Mouse (Mus musculus) limb, embryonic 15.5 days (tissue): Measurements from ENCODE around the gene Wt1. TPM values are rescaled to one million over a fixed set of nuclear protein-coding genes. Genes with fewer than 3 reads are reported as not detected.

Source experiments
- ATAC-seq: fragments of 200-750 bp; cut with Nextera tagmentation; 2 replicates; pipeline ENCODE4 v1.8.0; 2017; ENCODE audit warnings: low read depth, moderate TSS enrichment; ENCODE audit not compliant: insufficient number of reproducible peaks, low FRiP score, low TSS enrichment
- H3K27ac ChIP-seq: fragments of 300-500 bp; sonication (generic); 2 replicates; pipeline ENCODE4 v1.5.1; 2015; ENCODE audit warnings: moderate library complexity, mild to moderate bottlenecking, inconsistent platforms
- H3K27me3 ChIP-seq: fragments of 300-500 bp; sonication (generic); 2 replicates; pipeline ENCODE4 v1.6.1; 2015; ENCODE audit warnings: inconsistent platforms
- H3K36me3 ChIP-seq: fragments of 300-500 bp; sonication (generic); 2 replicates; pipeline ENCODE4 v1.6.1; 2015; ENCODE audit warnings: inconsistent platforms
- H3K4me1 ChIP-seq: fragments of 300-500 bp; sonication (generic); 2 replicates; pipeline ENCODE4 v1.6.1; 2015; ENCODE audit warnings: inconsistent platforms
- H3K4me2 ChIP-seq: fragments of 300-500 bp; sonication (generic); 2 replicates; pipeline ENCODE4 v1.6.1; 2015; ENCODE audit warnings: mild to moderate bottlenecking, inconsistent platforms
- H3K4me3 ChIP-seq: fragments of 300-500 bp; sonication (generic); 2 replicates; pipeline ENCODE4 v1.5.1; 2015; ENCODE audit warnings: mild to moderate bottlenecking, inconsistent platforms
- H3K9ac ChIP-seq: fragments of 300-500 bp; sonication (generic); 2 replicates; pipeline ENCODE4 v1.6.1; 2015; ENCODE audit warnings: inconsistent platforms
- H3K9me3 ChIP-seq: fragments of 300-500 bp; sonication (generic); 2 replicates; pipeline ENCODE4 v1.6.1; 2016; ENCODE audit warnings: inconsistent platforms
- WGBS: fragments of 180-500 bp; shearing (Covaris S2); methylation state at CpG from one replicate; pipeline ENCODE4 v1.1.7; 2015; 5-methylcytosine and 5-hydroxymethylcytosine counted together
- polyA plus RNA-seq: library from polyadenylated mRNA; unstranded; fragments of >200 nt; fragmentation: Nextera tagmentation; extraction: Ambion mirVana; gene quantifications from 2 replicates; pipeline ENCODE4 v1.2.1, GENCODE M21; 2015

The Wt1 gene
- polyA plus RNA-seq, result 0.51 and 1.1 TPM in 2 replicates

- Histone ChIP-seq H3K36me3 (no peaks in the 10 kb centered on the region), H3K9ac (no peak within 1 kb of the TSS), H3K4me3 (peak within 1 kb of the TSS; percentile 30)
These were observed at the start of gene Wt1 for GRCm38 (mm10) chr2:105126279-105126678. Wt1 (plus strand) TSS chr2:105126529.

GRCm38 (mm10) chr2:105077151-105077550, 49.2 kb upstream of the Wt1 start:
- no peak overlapping the region for H3K27ac ChIP-seq
- ATAC-seq, result no peak

More at GRCm38 (mm10) chr2:105126279-105126678, at the start of gene Wt1:
- no peak within 1 kb of the TSS for H3K27ac ChIP-seq
- no peaks in the 10 kb centered on the region for H3K9me3 ChIP-seq
- WGBS, result 1% methylated on average over 21 of the region's 25 CpGs
- peaks cover 39% of the 10 kb centered on the region for H3K4me1 ChIP-seq
- peak within 1 kb of the TSS; percentile 52 for H3K4me2 ChIP-seq
- ATAC-seq, result peak; percentile 40; the same call in 1 of the 2 replicates
- peaks cover 93% of the 10 kb centered on the region for H3K27me3 ChIP-seq

GRCm38 (mm10) chr2:105082256-105082790, 44.0 kb upstream of the Wt1 start:
- no peak for ATAC-seq
- H3K27me3 ChIP-seq, result no peaks in the 10 kb centered on the region
- H3K36me3 ChIP-seq, result no peaks in the 10 kb centered on the region
- no peaks in the 10 kb centered on the region for H3K4me1 ChIP-seq
- WGBS, result 39% methylated on average over 9 of the region's 9 CpGs
- no peak overlapping the region for H3K27ac ChIP-seq
- no peaks in the 10 kb centered on the region for H3K9me3 ChIP-seq
- no peak overlapping the region for H3K9ac ChIP-seq
- H3K4me2 ChIP-seq, result no peak overlapping the region
- no peak overlapping the region for H3K4me3 ChIP-seq

More at GRCm38 (mm10) chr2:105077151-105077550, 49.2 kb upstream of the Wt1 start:
- 67% methylated on average over 7 of the region's 7 CpGs for WGBS
- no peak overlapping the region for H3K9ac ChIP-seq
- no peaks in the 10 kb centered on the region for H3K36me3 ChIP-seq
- no peaks in the 10 kb centered on the region for H3K9me3 ChIP-seq
- H3K4me3 ChIP-seq, result no peak overlapping the region
- no peaks in the 10 kb centered on the region for H3K27me3 ChIP-seq
- H3K4me2 ChIP-seq, result no peak overlapping the region
- no peaks in the 10 kb centered on the region for H3K4me1 ChIP-seq

GRCm38 (mm10) chr2:105084035-105084434, 42.3 kb upstream of the Wt1 start:
- WGBS, result 75% methylated on average over 4 of the region's 4 CpGs

GRCm38 (mm10) chr2:105086081-105086480, 40.2 kb upstream of the Wt1 start:
- Histone ChIP-seq H3K4me3 (no peak overlapping the region), H3K9ac (no peak overlapping the region), H3K36me3 (no peaks in the 10 kb centered on the region), H3K27me3 (no peaks in the 10 kb centered on the region), H3K27ac (no peak overlapping the region), H3K4me1 (peaks cover 20% of the 10 kb centered on the region), H3K4me2 (no peak overlapping the region), H3K9me3 (no peaks in the 10 kb centered on the region)
- no peak for ATAC-seq
- WGBS, result 90% methylated on average over 3 of the region's 3 CpGs

More at GRCm38 (mm10) chr2:105084035-105084434, 42.3 kb upstream of the Wt1 start:
- no peak for ATAC-seq
- Histone ChIP-seq H3K9me3 (no peaks in the 10 kb centered on the region), H3K4me2 (no peak overlapping the region), H3K27me3 (no peaks in the 10 kb centered on the region), H3K36me3 (no peaks in the 10 kb centered on the region), H3K4me3 (no peak overlapping the region), H3K9ac (no peak overlapping the region), H3K4me1 (peaks cover 5% of the 10 kb centered on the region), H3K27ac (no peak overlapping the region)

GRCm38 (mm10) chr2:105088005-105088404, 38.3 kb upstream of the Wt1 start:
- Histone ChIP-seq H3K27me3 (no peaks in the 10 kb centered on the region), H3K4me1 (peaks cover 21% of the 10 kb centered on the region), H3K27ac (no peak overlapping the region), H3K9me3 (no peaks in the 10 kb centered on the region), H3K36me3 (no peaks in the 10 kb centered on the region), H3K9ac (no peak overlapping the region), H3K4me2 (no peak overlapping the region), H3K4me3 (no peak overlapping the region)
- ATAC-seq, result no peak
- 86% methylated on average over 3 of the region's 3 CpGs for WGBS

- H3K9ac ChIP-seq, result no peak overlapping the region
- H3K27ac ChIP-seq, result 0 out of 2 replicates have a peak overlapping the region, but pooled peaks have one; percentile 24
- no peak overlapping the region for H3K4me3 ChIP-seq
- 33% methylated on average over 4 of the region's 4 CpGs for WGBS
- no peak for ATAC-seq
- peaks cover 21% of the 10 kb centered on the region for H3K4me1 ChIP-seq
- H3K4me2 ChIP-seq, result no peak overlapping the region
- no peaks in the 10 kb centered on the region for H3K27me3 ChIP-seq
- no peaks in the 10 kb centered on the region for H3K36me3 ChIP-seq
- no peaks in the 10 kb centered on the region for H3K9me3 ChIP-seq
These were observed 37.2 kb upstream of the Wt1 start for GRCm38 (mm10) chr2:105089083-105089482.

GRCm38 (mm10) chr2:105089581-105090508, 36.5 kb upstream of the Wt1 start:
- Histone ChIP-seq H3K4me2 (no peak overlapping the region), H3K9ac (no peak overlapping the region), H3K4me3 (no peak overlapping the region), H3K27me3 (no peaks in the 10 kb centered on the region), H3K4me1 (peaks cover 21% of the 10 kb centered on the region), H3K27ac (peak overlapping the region; percentile 24; the same call in 1 of the 2 replicates), H3K9me3 (no peaks in the 10 kb centered on the region), H3K36me3 (no peaks in the 10 kb centered on the region)
- no peak for ATAC-seq
- 23% methylated on average over 7 of the region's 7 CpGs for WGBS

- Histone ChIP-seq H3K27me3 (no peaks in the 10 kb centered on the region), H3K9me3 (no peaks in the 10 kb centered on the region), H3K36me3 (no peaks in the 10 kb centered on the region), H3K4me1 (peaks cover 21% of the 10 kb centered on the region), H3K9ac (no peak overlapping the region), H3K4me3 (no peak overlapping the region), H3K4me2 (no peak overlapping the region), H3K27ac (no peak overlapping the region)
- no peak for ATAC-seq
- WGBS, result 64% methylated on average over 5 of the region's 5 CpGs
These were observed 35.3 kb upstream of the Wt1 start for GRCm38 (mm10) chr2:105090991-105091390.

- ATAC-seq, result no peak
- Histone ChIP-seq H3K27me3 (no peaks in the 10 kb centered on the region), H3K4me3 (no peak within 1 kb of the TSS), H3K9ac (no peak within 1 kb of the TSS), H3K4me2 (no peak within 1 kb of the TSS), H3K36me3 (no peaks in the 10 kb centered on the region), H3K4me1 (peaks cover 21% of the 10 kb centered on the region), H3K27ac (no peak within 1 kb of the TSS), H3K9me3 (no peaks in the 10 kb centered on the region)
- WGBS, result 84% methylated on average over 2 of the region's 2 CpGs
These were observed 34.6 kb upstream of the Wt1 start, which contains the start of gene Gm11060 for GRCm38 (mm10) chr2:105091718-105092117. Gm11060 (plus strand) TSS chr2:105092018.

GRCm38 (mm10) chr2:105097294-105097953, 28.9 kb upstream of the Wt1 start:
- H3K4me1 ChIP-seq, result no peaks in the 10 kb centered on the region
- H3K27me3 ChIP-seq, result no peaks in the 10 kb centered on the region
- H3K4me3 ChIP-seq, result no peak overlapping the region
- ATAC-seq, result no peak; the same call in 1 of the 2 replicates
- WGBS, result 72% methylated on average over 22 of the region's 22 CpGs
- no peak overlapping the region for H3K9ac ChIP-seq
- H3K36me3 ChIP-seq, result no peaks in the 10 kb centered on the region
- H3K4me2 ChIP-seq, result no peak overlapping the region
- H3K27ac ChIP-seq, result no peak overlapping the region
- no peaks in the 10 kb centered on the region for H3K9me3 ChIP-seq
